Mouse (Mus musculus) limb, embryonic 14.5 days (tissue): ENCODE results near the gene Lrch4. TPM values are rescaled to one million over a fixed set of nuclear protein-coding genes. Genes with fewer than 3 reads are reported as not detected.

Experiments
- ATAC-seq: fragments of 200-750 bp; cut with Nextera tagmentation; 2 replicates; pipeline ENCODE4 v1.8.0; 2017; ENCODE audit warnings: low read depth, moderate number of reproducible peaks, moderate TSS enrichment; ENCODE audit not compliant: low FRiP score
- DNase-seq: peaks from one replicate; pipeline ENCODE4 v3.0.0-alpha.2; 2015; ENCODE audit warnings: low spot score
- H3K27ac ChIP-seq: fragments of 300-500 bp; sonication (generic); replicated peaks from 2 replicates; pipeline ENCODE4 v1.5.1; 2014; ENCODE audit warnings: low read depth, mild to moderate bottlenecking, low read length, moderate library complexity, mixed read lengths
- H3K27me3 ChIP-seq: fragments of 300-500 bp; sonication (generic); 2 replicates; pipeline ENCODE4 v1.6.1; 2014; ENCODE audit warnings: low read length, mixed read lengths; ENCODE audit not compliant: control insufficient read depth, insufficient read depth
- H3K36me3 ChIP-seq: fragments of 300-500 bp; sonication (generic); 2 replicates; pipeline ENCODE4 v1.6.1; 2014; ENCODE audit warnings: mild to moderate bottlenecking, low read length, moderate library complexity, mixed read lengths; ENCODE audit not compliant: control insufficient read depth, insufficient read depth
- H3K4me1 ChIP-seq: fragments of 300-500 bp; sonication (generic); 2 replicates; pipeline ENCODE4 v1.6.1; 2014; ENCODE audit warnings: antibody characterized with exemption, low read length, mixed read lengths; ENCODE audit not compliant: control insufficient read depth, insufficient read depth
- H3K4me2 ChIP-seq: fragments of 300-500 bp; sonication (generic); replicated peaks from 2 replicates; pipeline ENCODE4 v1.6.1; 2014; ENCODE audit warnings: low read depth, mild to moderate bottlenecking, low read length, moderate library complexity; ENCODE audit not compliant: severe bottlenecking
- H3K4me3 ChIP-seq: fragments of 300-500 bp; sonication (generic); replicated peaks from 2 replicates; pipeline ENCODE4 v1.5.1; 2014; ENCODE audit warnings: low read length
- H3K9ac ChIP-seq: fragments of 300-500 bp; sonication (generic); 2 replicates; pipeline ENCODE4 v1.6.1; 2014; ENCODE audit warnings: mild to moderate bottlenecking, low read depth, low read length, moderate library complexity; ENCODE audit not compliant: severe bottlenecking
- H3K9me3 ChIP-seq: fragments of 300-500 bp; sonication (generic); 2 replicates; pipeline ENCODE4 v1.6.1; 2016; ENCODE audit warnings: low read length; ENCODE audit not compliant: control insufficient read depth
- POLR2A ChIP-seq: fragments of 200-500 bp; IDR thresholded peaks from 2 replicates; pipeline ENCODE4 v1.8.0; 2012; ENCODE audit warnings: inconsistent platforms, mild to moderate bottlenecking, moderate library complexity, borderline replicate concordance; ENCODE audit not compliant: insufficient read depth, insufficient read length; ENCODE audit errors: extremely low read depth
- WGBS: fragments of 180-500 bp; shearing (Covaris S2); extraction: QIAGEN DNeasy Blood & Tissue Kit; methylation state at CpG from one replicate; pipeline ENCODE4 v1.1.7; 2014; 5-methylcytosine and 5-hydroxymethylcytosine counted together
- polyA plus RNA-seq, 2 experiments: library from polyadenylated mRNA; depleted of rRNA in 1 of 2; stranded (reverse) in 1 of 2; unstranded in 1 of 2; fragments of >200 nt; fragmentation: Nextera tagmentation in 1 of 2; extraction: Ambion mirVana in 1 of 2; gene quantifications; 2 replicates each; pipeline versions ENCODE4 v1.2.1 to v1.2.3; 2012 to 2014

Lrch4 gene
- polyA plus RNA-seq, 2 experiments, result 25.0 to 37.1 TPM

DNA sequence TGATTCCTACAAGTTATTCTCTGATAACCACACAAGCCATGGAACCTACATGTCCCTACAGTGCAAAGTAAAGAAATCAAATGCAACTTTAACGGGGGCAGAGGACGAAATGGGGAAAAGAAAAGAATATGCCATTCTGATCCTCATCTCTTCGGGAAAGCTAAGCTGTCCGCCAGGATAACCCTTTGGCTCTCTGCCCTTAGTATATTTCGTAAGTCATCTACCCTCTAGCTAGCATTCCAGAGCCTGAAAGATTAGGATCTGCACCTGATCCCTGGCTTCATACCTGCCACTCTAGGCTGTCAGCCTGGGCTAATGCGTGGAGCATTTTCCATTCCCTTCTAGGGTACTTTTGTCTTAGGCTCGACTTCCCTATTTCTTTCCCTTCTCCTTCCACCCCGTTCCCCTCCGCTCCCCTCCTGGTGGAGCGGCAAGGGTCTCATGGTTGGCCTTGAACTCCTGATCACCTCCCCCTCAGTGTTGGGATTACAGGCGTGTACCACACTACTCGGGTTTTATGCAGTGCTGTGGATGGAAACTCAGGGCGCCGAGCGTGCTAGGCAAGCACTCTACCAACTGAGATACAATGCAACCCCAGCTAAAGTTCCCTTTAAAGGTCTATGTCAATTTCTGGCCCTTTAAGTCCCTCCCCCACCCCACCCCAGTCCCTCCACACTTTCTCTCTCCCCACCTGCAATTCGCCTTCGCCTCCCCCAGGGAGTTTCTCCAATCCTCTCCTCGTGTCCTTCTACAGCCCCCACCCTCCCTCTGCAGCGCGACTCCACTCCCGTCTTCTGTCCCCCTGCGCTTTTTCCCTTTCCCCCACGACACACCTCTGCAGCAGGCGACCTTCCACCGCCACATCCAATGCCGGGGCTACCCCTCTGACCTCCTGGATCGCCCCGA lies 54.7 kb downstream of the Lrch4 start:
- 14% methylated on average over 28 of the region's 28 CpGs for WGBS
- no peaks in the 10 kb centered on the region for H3K27me3 ChIP-seq
- H3K4me3 ChIP-seq, result peak overlapping the region; percentile 71
- peak overlapping the region; percentile 96 for H3K4me2 ChIP-seq
- H3K9ac ChIP-seq, result peak overlapping the region; percentile 63
- peaks cover 10% of the 10 kb centered on the region for H3K4me1 ChIP-seq
- H3K9me3 ChIP-seq, result no peaks in the 10 kb centered on the region
- ATAC-seq (no peak), DNase-seq (no peak)
- no peak overlapping the region for H3K27ac ChIP-seq
- no peaks in the 10 kb centered on the region for H3K36me3 ChIP-seq
- no peak for TF ChIP-seq POLR2A

- 0 out of 2 replicates have a peak, but pooled peaks have one; percentile 67 for TF ChIP-seq POLR2A
- Histone ChIP-seq H3K4me1 (peaks cover 10% of the 10 kb centered on the region), H3K27ac (no peak within 1 kb of the TSS), H3K4me3 (peak within 1 kb of the TSS; percentile 71), H3K9me3 (no peaks in the 10 kb centered on the region), H3K36me3 (no peaks in the 10 kb centered on the region), H3K27me3 (no peaks in the 10 kb centered on the region), H3K4me2 (peak within 1 kb of the TSS; percentile 96), H3K9ac (peak within 1 kb of the TSS; percentile 63)
- ATAC-seq (peak; percentile 100), DNase-seq (peak; percentile 99)
- under 1% methylated on average over 54 of the region's 62 CpGs for WGBS
These were observed 55.6 kb downstream of the Lrch4 start, which contains the start of gene Agfg2 for GRCm38 (mm10) chr5:137684294-137685123. Agfg2 (minus strand) TSS chr5:137684726.

GRCm38 (mm10) chr5:137685653-137686052 lies 56.7 kb downstream of the Lrch4 start:
- TF ChIP-seq POLR2A, result no peak
- no peaks in the 10 kb centered on the region for H3K9me3 ChIP-seq

DNA sequence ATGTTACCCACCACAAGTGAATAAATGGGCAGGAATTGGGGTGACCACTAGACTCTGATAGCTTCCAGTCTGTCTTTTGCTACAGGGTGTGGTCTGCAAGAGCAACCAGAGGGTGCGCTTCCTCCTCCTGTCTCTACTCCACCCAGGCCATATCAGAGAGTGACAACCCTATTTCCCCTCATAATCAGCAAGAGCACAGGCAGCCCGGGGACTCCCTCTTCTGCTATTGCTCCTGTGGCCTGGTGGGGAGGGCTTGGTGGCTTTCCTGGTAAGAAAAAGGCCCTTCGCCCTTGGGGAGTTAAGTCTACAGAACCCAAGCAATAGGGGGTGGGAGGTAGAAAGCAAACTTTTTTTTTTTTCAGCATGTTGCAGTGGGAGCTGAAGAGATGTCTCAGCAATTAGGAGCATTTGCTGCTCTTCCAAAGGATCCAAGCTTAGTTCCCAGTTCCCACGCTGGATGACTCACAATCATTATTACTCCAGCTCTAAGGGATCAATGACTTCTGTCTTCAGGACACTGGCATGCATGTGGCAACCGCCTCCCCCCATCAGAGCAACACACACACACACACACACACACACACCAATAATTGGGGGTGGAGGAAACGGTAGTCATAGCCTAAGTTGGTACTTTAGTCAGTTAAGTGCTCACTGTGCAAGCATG lies 57.3 kb downstream of the Lrch4 start:
- H3K9me3 ChIP-seq, result no peaks in the 10 kb centered on the region
- H3K4me2 ChIP-seq, result no peak overlapping the region
- 79% methylated on average over 6 of the region's 6 CpGs for WGBS
- no peak overlapping the region for H3K27ac ChIP-seq
- no peak overlapping the region for H3K9ac ChIP-seq
- no peaks in the 10 kb centered on the region for H3K36me3 ChIP-seq
- peaks cover 10% of the 10 kb centered on the region for H3K4me1 ChIP-seq
- H3K27me3 ChIP-seq, result no peaks in the 10 kb centered on the region
- no peak for DNase-seq
- no peak for TF ChIP-seq POLR2A
- no peak for ATAC-seq
- no peak overlapping the region for H3K4me3 ChIP-seq

More at GRCm38 (mm10) chr5:137685653-137686052, 56.7 kb downstream of the Lrch4 start:
- Histone ChIP-seq H3K9ac (no peak overlapping the region), H3K4me2 (no peak overlapping the region), H3K4me1 (peaks cover 10% of the 10 kb centered on the region), H3K27ac (no peak overlapping the region), H3K36me3 (no peaks in the 10 kb centered on the region), H3K27me3 (no peaks in the 10 kb centered on the region), H3K4me3 (no peak overlapping the region)
- DNase-seq (no peak), ATAC-seq (no peak)
- 88% methylated on average over 3 of the region's 3 CpGs for WGBS

GRCm38 (mm10) chr5:137689974-137690373 lies 61.1 kb downstream of the Lrch4 start:
- Histone ChIP-seq H3K9ac (no peak overlapping the region), H3K27me3 (no peaks in the 10 kb centered on the region), H3K4me3 (no peak overlapping the region), H3K4me2 (no peak overlapping the region), H3K4me1 (no peaks in the 10 kb centered on the region), H3K9me3 (no peaks in the 10 kb centered on the region), H3K36me3 (no peaks in the 10 kb centered on the region), H3K27ac (no peak overlapping the region)
- 78% methylated on average over 3 of the region's 3 CpGs for WGBS
- ATAC-seq (no peak), DNase-seq (no peak)
- TF ChIP-seq POLR2A, result no peak
